Mouse (Mus musculus): Measurements from ENCODE around the gene Olfr484. TPM values are rescaled to one million over a fixed set of nuclear protein-coding genes. Genes with fewer than 3 reads are reported as not detected.

Olfr484 gene
- total RNA-seq (2023; ENCODE audit: inconsistent age), result not detected in 4 replicates

GRCm38 (mm10) chr7:108127349-108127748 is at the start of gene Olfr484:
Gene Olfr484 (minus strand): TSS chr7:108127449.

DNA sequence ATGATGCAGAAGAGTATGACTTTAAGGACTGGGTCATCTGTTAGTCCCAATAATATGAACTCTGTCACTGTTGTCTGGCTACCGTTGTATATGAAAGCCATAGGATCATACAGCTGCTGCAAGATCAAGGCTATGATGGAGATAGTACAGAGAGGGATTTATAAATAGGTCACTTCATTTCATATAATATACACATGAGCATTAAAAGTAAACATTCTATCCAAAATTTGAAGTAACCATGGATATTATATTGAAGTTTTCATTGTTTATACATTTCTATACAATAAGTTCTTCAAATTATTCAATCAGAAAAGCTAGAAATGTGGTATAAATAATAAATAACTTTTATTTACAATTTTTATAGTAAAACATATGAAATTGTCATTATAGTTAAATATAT is 45.4 kb upstream of the Olfr484 start, which contains the start of gene Olfr486:
Gene Olfr486 (minus strand): TSS at position 101 of the 400 bp plus-strand sequence.

DNA sequence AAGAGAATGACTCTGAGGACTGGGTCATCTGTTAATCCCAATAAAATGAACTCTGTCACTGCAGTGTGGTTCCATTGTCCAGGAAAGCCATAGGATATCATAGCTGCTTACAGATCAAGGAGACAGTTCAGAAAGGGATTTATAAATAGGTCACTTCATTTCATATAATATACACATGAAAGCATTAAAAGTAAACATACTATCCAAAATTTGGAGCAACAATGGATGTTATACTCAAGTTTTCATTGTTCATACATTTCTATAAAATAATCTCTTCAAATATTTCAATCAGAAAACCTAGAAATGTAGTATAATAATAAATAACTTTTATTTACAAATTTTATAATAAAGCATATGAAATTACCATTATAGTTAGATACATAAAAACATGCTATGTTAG is 32.5 kb upstream of the Olfr484 start, which contains the start of gene Olfr485:
Gene Olfr485 (minus strand): TSS at position 101 of the 400 bp plus-strand sequence.

GRCm38 (mm10) chr7:108100549-108100948 is 26.7 kb downstream of the Olfr484 start, which contains the start of gene Olfr483:
Gene Olfr483 (plus strand): TSS chr7:108100849.

DNA sequence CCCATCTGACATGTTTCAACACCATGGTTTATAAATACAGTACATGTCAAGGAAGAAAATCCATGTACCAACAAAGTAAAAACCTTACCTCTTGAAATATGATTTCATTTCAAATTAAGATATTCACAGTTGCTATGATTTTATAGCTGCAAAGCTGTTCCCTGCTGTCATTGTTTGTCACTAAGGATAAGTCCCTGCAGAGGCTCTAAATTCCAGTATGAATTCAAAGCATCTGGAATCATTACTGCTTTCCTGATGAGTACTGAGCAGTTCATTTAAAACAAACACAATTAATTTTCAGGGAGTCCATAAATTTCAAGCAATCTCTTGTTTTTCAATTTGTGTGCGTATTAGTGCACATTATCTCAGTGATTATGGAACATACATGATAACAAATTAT is 29.8 kb downstream of the Olfr484 start, which contains the start of gene Olfr482:
Gene Olfr482 (minus strand): TSS at position 101 of the 400 bp plus-strand sequence.

GRCm38 (mm10) chr7:108079555-108079954 is 47.7 kb downstream of the Olfr484 start, which contains the start of gene Olfr481:
Gene Olfr481 (plus strand): TSS chr7:108079855.

Other genes starting within 250 kb of the Olfr484 start
- gene Olfr472, start 229.5 kb downstream of the Olfr484 start, total RNA-seq (2023; ENCODE audit: inconsistent age), result 0.09 to 0.24 TPM (median 0.14 TPM) in 4 replicates
- not detected in 4 replicates for gene Olfr473, start 197.0 kb downstream of the Olfr484 start, total RNA-seq (2023; ENCODE audit: inconsistent age)
- not detected in 4 replicates for gene Olfr474, start 172.8 kb downstream of the Olfr484 start, total RNA-seq (2023; ENCODE audit: inconsistent age)
- not detected in 4 replicates for gene Olfr476, start 162.6 kb downstream of the Olfr484 start, total RNA-seq (2023; ENCODE audit: inconsistent age)
- gene Olfr477, start 140.8 kb downstream of the Olfr484 start, total RNA-seq (2023; ENCODE audit: inconsistent age), result not detected in 4 replicates
- gene Olfr478, start 93.5 kb downstream of the Olfr484 start, total RNA-seq (2023; ENCODE audit: inconsistent age), result not detected in 4 replicates
- not detected in 4 replicates for gene Olfr479, start 76.8 kb downstream of the Olfr484 start, total RNA-seq (2023; ENCODE audit: inconsistent age)
- gene Olfr480, start 60.1 kb downstream of the Olfr484 start, total RNA-seq (2023; ENCODE audit: inconsistent age), result not detected in 4 replicates
- gene Olfr481, start 47.6 kb downstream of the Olfr484 start, total RNA-seq (2023; ENCODE audit: inconsistent age), result not detected in 4 replicates
- gene Olfr482, start 29.9 kb downstream of the Olfr484 start, total RNA-seq (2023; ENCODE audit: inconsistent age), result 0.87 to 1.7 TPM (median 1.3 TPM) in 4 replicates
- gene Olfr483, start 26.6 kb downstream of the Olfr484 start, total RNA-seq (2023; ENCODE audit: inconsistent age), result not detected in 4 replicates
- gene Olfr485, start 32.4 kb upstream of the Olfr484 start, total RNA-seq (2023; ENCODE audit: inconsistent age), result not detected in 4 replicates
- gene Olfr486, start 45.3 kb upstream of the Olfr484 start, total RNA-seq (2023; ENCODE audit: inconsistent age), result not detected in 4 replicates
- not detected in 4 replicates for gene Olfr487, start 87.2 kb upstream of the Olfr484 start, total RNA-seq (2023; ENCODE audit: inconsistent age)
- not detected in 4 replicates for gene Olfr488, start 130.9 kb upstream of the Olfr484 start, total RNA-seq (2023; ENCODE audit: inconsistent age)
- gene Olfr490, start 161.5 kb upstream of the Olfr484 start, total RNA-seq (2023; ENCODE audit: inconsistent age), result not detected in 4 replicates
- not detected in 4 replicates for gene Olfr491, start 186.0 kb upstream of the Olfr484 start, total RNA-seq (2023; ENCODE audit: inconsistent age)
- not detected in 4 replicates for gene Olfr492, start 196.2 kb upstream of the Olfr484 start, total RNA-seq (2023; ENCODE audit: inconsistent age)
- gene Olfr493, start 219.5 kb upstream of the Olfr484 start, total RNA-seq (2023; ENCODE audit: inconsistent age), result not detected in 4 replicates
- gene Olfr494, start 237.9 kb upstream of the Olfr484 start, total RNA-seq (2023; ENCODE audit: inconsistent age), result not detected in 4 replicates

Data from B cell, adult (primary cell).